Mouse (Mus musculus) forebrain, embryonic 12.5 days (tissue): ENCODE results near the gene Rpp25. TPM values are rescaled to one million over a fixed set of nuclear protein-coding genes. Genes with fewer than 3 reads are reported as not detected.
A peak's percentile ranks its signal among the peaks of the same experiment; 100 is the strongest.

Experiments used
- ATAC-seq: fragments of 200-750 bp; cut with Nextera tagmentation; 2 replicates; pipeline ENCODE4 v1.8.0; 2017; ENCODE audit warnings: moderate TSS enrichment; ENCODE audit not compliant: low FRiP score
- H3K27ac ChIP-seq: fragments of 300-500 bp; sonication (generic); 2 replicates; pipeline ENCODE4 v1.5.1; 2016; ENCODE audit warnings: mild to moderate bottlenecking
- H3K27me3 ChIP-seq: fragments of 300-500 bp; sonication (generic); 2 replicates; pipeline ENCODE4 v1.6.1; 2016; ENCODE audit warnings: mild to moderate bottlenecking
- H3K36me3 ChIP-seq: fragments of 300-500 bp; sonication (generic); replicated peaks from 2 replicates; pipeline ENCODE4 v1.6.1; 2016; ENCODE audit warnings: mild to moderate bottlenecking
- H3K4me1 ChIP-seq: fragments of 300-500 bp; sonication (generic); 2 replicates; pipeline ENCODE4 v1.6.1; 2016
- H3K4me2 ChIP-seq: fragments of 300-500 bp; sonication (generic); 2 replicates; pipeline ENCODE4 v1.6.1; 2016; ENCODE audit warnings: mild to moderate bottlenecking, moderate library complexity
- H3K4me3 ChIP-seq: fragments of 300-500 bp; sonication (generic); replicated peaks from 2 replicates; pipeline ENCODE4 v1.5.1; 2016; ENCODE audit warnings: mild to moderate bottlenecking
- H3K9ac ChIP-seq: fragments of 300-500 bp; sonication (generic); 2 replicates; pipeline ENCODE4 v1.6.1; 2016; ENCODE audit warnings: mild to moderate bottlenecking
- H3K9me3 ChIP-seq: fragments of 300-500 bp; sonication (generic); 2 replicates; pipeline ENCODE4 v1.6.1; 2016
- WGBS: fragments of 180-500 bp; shearing (Covaris S2); methylation state at CpG from one replicate; pipeline ENCODE4 v1.1.7; 2016; 5-methylcytosine and 5-hydroxymethylcytosine counted together
- polyA plus RNA-seq: library from polyadenylated mRNA; unstranded; fragments of >200 nt; fragmentation: Nextera tagmentation; extraction: Ambion mirVana; gene quantifications from 2 replicates; pipeline ENCODE4 v1.2.1, GENCODE M21; 2016

Rpp25 gene
- polyA plus RNA-seq, 1 experiment from 2014 or later: 5.7 TPM

DNA sequence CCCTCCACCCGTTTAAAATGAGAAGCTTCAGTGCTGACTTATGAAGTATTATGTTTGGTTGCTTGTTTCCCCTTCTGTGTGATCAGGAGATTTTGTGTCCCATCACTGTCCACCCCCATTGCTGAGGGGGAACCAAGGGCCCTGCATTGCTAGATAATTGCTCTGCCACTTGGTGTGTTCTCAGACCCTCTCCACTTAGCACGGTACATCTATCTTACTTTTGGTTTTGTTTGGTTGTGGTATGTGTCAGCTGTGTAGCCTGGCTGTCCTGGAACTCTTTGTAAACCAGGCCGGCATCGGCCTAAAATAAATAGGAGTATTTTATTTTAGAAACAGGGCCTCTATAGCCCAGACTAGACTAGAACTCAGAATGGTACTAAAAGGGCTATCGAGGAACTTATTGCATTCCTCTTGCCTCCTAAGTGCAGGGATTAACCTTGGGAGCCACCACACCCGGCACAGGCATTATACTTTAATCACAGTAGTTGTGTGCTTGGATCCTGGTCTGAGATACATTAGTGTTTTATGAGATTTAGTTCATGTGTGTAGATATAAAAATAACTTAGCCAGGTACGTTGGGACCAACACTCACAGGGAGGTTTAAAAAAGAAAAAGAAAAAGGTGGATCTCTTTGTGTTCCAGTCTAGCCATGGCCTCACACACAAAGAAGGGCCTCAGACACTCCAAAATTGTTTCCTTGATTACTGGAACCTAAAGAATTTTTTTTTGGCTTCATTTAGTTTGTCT lies 18.5 kb downstream of the Rpp25 start:
- 42% methylated on average over 7 of the region's 7 CpGs for WGBS
- ATAC-seq: no peak
- H3K4me2 ChIP-seq: peak overlapping the region; percentile 85
- H3K27ac ChIP-seq: no peak overlapping the region
- no peaks in the 10 kb centered on the region for H3K9me3 ChIP-seq
- peak overlapping the region; percentile 97 for H3K4me3 ChIP-seq
- H3K4me1 ChIP-seq: peaks cover 22% of the 10 kb centered on the region
- no peaks in the 10 kb centered on the region for H3K36me3 ChIP-seq
- H3K27me3 ChIP-seq: no peaks in the 10 kb centered on the region
- peak overlapping the region; percentile 97 for H3K9ac ChIP-seq

DNA sequence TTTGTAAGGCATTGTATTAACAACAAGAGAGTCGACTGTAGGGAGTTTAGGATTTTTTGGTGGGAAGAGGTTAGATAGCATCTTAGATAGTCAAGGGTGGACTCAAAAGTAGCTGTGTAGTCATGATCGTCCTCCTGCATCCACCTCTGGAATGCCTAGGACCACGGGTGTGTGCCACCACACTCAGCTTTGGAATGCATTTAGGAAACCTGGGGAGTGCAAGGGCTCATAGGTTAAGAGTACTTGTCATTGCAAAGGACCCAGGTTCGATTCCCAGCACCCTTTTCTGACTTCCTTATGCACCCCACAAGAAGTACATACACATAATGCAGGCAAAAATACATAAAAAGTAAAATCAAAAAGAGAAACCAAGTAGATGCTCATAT lies 19.0 kb downstream of the Rpp25 start:
- peak overlapping the region; percentile 85 for H3K4me2 ChIP-seq
- H3K9ac ChIP-seq: 0 out of 2 replicates have a peak overlapping the region, but pooled peaks have one; percentile 97
- WGBS: 84% methylated on average over 4 of the region's 4 CpGs

DNA sequence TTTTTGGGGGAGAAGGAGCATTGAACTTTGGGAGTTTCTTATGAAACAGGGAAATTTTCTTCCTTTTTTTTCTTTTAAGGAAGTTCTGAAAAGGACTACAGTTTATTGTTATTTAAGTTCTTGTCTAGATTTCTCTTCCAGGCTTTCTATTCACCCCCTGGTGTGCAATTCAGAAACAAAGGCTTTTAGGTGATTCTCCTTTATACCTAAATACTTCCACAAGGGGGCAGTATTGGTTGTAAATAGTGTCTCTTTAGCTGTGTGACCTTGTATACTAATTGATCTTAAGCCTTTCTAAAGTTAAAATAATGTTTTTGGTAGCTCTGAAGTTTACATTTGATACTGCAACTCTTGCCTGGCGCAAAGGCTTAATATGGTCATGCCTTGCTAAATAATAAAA lies 19.9 kb downstream of the Rpp25 start:
- no peaks in the 10 kb centered on the region for H3K9me3 ChIP-seq
- no peaks in the 10 kb centered on the region for H3K36me3 ChIP-seq
- H3K9ac ChIP-seq: no peak overlapping the region
- H3K27me3 ChIP-seq: no peaks in the 10 kb centered on the region
- WGBS: 90% methylated on average over 1 of the region's 1 CpGs
- H3K4me2 ChIP-seq: no peak overlapping the region
- no peak overlapping the region for H3K4me3 ChIP-seq
- ATAC-seq: no peak
- H3K4me1 ChIP-seq: peaks cover 22% of the 10 kb centered on the region
- no peak overlapping the region for H3K27ac ChIP-seq

More for the DNA sequence above, 19.0 kb downstream of the Rpp25 start:
- ATAC-seq: no peak
- no peaks in the 10 kb centered on the region for H3K9me3 ChIP-seq
- H3K27me3 ChIP-seq: no peaks in the 10 kb centered on the region
- no peak overlapping the region for H3K27ac ChIP-seq
- H3K4me3 ChIP-seq: peak overlapping the region; percentile 97; the same call in 1 of the 2 replicates
- H3K36me3 ChIP-seq: no peaks in the 10 kb centered on the region
- H3K4me1 ChIP-seq: peaks cover 22% of the 10 kb centered on the region

DNA sequence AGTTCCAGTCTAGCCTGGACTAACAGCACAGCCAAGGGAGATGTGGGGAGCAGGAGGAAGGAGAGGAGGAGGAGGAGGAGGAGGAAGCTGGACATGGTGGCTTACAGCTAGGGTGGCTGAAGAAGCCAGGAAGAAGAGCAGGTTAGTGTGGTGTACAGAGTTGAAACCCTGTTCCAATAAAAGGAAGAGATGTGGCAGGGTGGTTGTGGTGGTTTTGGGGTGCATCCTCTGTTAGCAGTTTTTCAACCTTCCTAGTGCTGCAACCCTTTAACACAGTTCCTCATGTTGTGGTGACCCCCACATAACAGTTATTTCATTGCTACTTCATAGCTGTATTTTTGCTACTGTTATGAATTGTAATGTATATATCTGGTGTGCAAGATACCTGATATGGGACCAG lies 20.6 kb downstream of the Rpp25 start:
- no peak overlapping the region for H3K27ac ChIP-seq
- no peak for ATAC-seq
- H3K9me3 ChIP-seq: no peaks in the 10 kb centered on the region
- H3K27me3 ChIP-seq: no peaks in the 10 kb centered on the region
- H3K9ac ChIP-seq: no peak overlapping the region
- H3K36me3 ChIP-seq: no peaks in the 10 kb centered on the region
- H3K4me3 ChIP-seq: no peak overlapping the region
- no peak overlapping the region for H3K4me2 ChIP-seq
- H3K4me1 ChIP-seq: peaks cover 22% of the 10 kb centered on the region

DNA sequence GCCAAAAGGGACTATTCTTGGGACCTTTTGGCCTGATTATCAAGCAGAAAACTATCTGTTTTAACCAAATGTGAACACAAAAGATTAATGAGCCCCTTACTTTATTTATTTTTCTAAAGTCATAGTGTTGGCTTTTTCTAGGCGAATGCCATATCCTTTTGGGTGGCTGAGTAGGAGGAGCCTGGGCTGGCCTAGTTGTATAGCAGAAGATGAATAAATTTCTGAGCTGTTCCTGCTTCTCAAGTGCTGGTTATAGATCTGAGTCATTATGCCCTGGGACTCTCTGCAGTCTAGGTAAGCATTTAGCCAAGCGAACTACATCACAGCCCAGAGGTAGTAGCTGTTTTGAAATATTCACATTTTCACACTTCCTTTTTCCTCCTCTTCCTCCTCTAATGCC lies 21.7 kb downstream of the Rpp25 start:
- Histone ChIP-seq H3K4me2 (no peak overlapping the region), H3K9me3 (no peaks in the 10 kb centered on the region), H3K4me1 (peaks cover 22% of the 10 kb centered on the region), H3K9ac (no peak overlapping the region), H3K27ac (no peak overlapping the region), H3K36me3 (0 out of 2 replicates have a peak, but pooled peaks cover 6% of the 10 kb centered on the region), H3K4me3 (no peak overlapping the region), H3K27me3 (no peaks in the 10 kb centered on the region)
- WGBS: 86% methylated on average over 2 of the region's 2 CpGs
- ATAC-seq: no peak

DNA sequence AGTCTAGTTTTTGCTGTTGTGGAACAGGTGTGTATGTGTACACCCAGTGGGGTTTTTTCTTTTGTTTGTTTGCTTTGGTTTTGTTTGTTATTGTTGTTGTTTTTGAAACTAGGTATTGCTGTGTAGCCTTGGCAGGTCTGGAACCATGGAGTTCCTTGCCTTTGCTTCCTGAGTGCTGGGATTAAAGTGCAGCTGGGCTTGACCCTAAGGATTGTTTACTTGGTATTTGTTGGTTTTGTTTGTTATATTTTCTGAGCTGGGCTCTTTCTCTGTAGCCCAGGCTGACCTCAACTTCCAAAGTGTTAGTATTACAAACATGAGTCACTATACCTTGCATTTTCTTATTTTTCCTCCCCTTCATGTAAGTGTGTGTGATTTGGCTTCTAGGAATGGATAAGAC lies 22.6 kb downstream of the Rpp25 start:
- H3K4me3 ChIP-seq: no peak overlapping the region
- no peak overlapping the region for H3K27ac ChIP-seq
- ATAC-seq: no peak
- no peaks in the 10 kb centered on the region for H3K9me3 ChIP-seq
- H3K4me2 ChIP-seq: no peak overlapping the region
- H3K4me1 ChIP-seq: peaks cover 22% of the 10 kb centered on the region
- H3K9ac ChIP-seq: no peak overlapping the region
- peaks cover 13% of the 10 kb centered on the region for H3K36me3 ChIP-seq
- no peaks in the 10 kb centered on the region for H3K27me3 ChIP-seq

DNA sequence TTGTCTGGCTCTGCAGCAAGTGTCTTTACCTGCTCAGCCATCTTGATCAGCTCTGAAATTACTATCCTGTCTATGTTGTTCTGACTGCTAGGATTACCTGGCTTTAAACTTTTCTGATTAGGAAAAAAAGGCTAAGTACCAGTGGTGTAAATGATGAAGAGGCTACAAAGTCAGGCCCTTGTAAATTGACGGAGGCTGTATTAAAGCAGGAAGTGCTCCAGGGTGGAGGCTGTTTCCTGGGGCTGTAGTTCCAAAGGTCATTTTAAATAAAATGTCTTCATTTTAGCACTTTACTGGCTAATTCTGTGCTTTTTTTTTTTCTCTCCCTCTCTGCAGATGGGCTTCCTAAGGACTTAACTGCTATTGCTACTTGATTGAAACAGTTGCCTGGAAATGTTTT lies 28.1 kb downstream of the Rpp25 start:
- Histone ChIP-seq H3K27me3 (no peaks in the 10 kb centered on the region), H3K9ac (no peak overlapping the region), H3K4me3 (no peak overlapping the region), H3K4me1 (peaks cover 4% of the 10 kb centered on the region), H3K9me3 (no peaks in the 10 kb centered on the region), H3K27ac (no peak overlapping the region), H3K4me2 (no peak overlapping the region), H3K36me3 (peaks cover 46% of the 10 kb centered on the region)
- no peak for ATAC-seq
- 93% methylated on average over 1 of the region's 1 CpGs for whole genome bisulfite sequencing

DNA sequence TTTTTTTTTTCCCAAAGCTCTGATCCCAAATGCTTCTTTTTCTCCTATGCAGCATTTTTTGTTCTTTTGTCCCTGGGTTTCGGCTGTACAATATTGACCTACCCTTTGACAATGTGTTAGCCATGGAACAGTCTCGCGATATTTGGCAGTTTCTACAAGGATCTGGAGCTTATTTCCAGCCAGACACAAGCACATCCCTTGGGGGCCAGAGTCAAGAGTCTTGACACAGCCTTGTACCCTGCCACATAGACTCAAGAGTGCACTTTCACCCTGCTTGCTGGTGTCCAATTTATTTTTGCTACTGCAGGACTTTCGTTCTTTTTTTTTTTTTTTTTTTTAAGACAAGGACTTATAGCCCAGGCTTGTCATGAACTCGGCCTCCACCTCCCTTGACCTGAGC lies 32.5 kb downstream of the Rpp25 start:
- H3K27ac ChIP-seq: no peak overlapping the region
- ATAC-seq: no peak
- H3K36me3 ChIP-seq: peaks cover 57% of the 10 kb centered on the region
- H3K4me2 ChIP-seq: peak overlapping the region; percentile 87; the same call in 1 of the 2 replicates
- no peak overlapping the region for H3K4me3 ChIP-seq
- 90% methylated on average over 5 of the region's 5 CpGs for WGBS
- H3K9ac ChIP-seq: no peak overlapping the region
- H3K9me3 ChIP-seq: no peaks in the 10 kb centered on the region
- no peaks in the 10 kb centered on the region for H3K27me3 ChIP-seq
- peaks cover 19% of the 10 kb centered on the region for H3K4me1 ChIP-seq

DNA sequence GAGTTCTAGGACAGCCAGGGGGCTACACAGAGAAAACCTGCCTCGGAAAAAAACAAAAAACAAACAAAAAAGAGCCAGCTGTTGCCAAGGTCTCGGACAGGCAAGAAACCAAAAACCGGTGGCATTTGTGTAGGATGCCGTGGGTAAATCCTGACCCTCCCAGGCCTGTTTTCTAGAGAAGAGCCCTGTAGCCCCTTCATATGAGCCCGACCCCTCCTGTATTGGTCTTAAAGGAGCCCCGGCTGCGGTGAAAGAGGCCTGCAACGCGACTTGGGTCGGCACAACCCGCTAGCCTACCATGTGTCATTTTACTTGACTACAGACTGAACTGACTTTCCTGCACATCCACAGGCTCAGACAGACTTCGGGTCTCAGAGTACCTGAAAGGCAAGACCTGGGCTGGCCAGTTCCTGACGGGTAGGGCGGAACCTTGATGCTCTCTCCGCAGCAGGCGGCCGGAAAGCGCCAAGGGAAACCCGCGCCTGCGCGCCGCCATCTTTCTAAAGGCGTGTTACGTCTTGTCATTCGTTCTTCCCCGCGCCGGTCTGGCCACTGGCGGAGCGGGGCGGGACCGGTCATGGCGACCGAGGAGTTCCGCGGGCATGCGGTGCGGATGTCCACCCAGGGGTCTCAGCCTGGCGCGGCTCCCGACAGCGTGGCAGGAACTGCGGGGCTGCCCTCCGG lies 33.4 kb downstream of the Rpp25 start, which contains the start of gene Fam219b:
Fam219b (plus strand) TSS at position 485 of the 684 bp plus-strand sequence.
- 2% methylated on average over 45 of the region's 45 CpGs for WGBS

DNA sequence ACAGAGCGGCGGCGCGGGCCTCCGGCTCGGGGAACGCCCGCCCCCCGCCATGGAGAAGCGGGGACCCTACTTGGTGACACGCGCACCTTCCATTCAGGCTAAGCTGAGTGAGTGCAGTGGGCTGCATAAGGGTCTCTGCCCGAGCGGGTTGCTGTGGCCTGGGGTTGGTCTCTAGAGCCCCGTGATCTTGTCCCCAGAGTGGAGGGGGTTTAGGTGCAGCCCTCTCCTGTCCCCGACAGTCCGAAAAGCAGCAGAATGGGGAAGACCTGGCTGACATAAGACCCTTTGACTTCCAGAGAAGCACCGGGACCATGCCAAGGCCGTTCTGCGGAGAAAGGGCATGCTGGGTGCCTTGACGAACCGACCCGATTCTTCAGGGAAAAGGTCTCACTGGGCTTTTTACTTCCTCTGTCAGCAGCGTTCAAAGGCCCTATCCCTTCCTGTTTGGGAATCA lies 33.9 kb downstream of the Rpp25 start:
- Histone ChIP-seq H3K9ac (peak overlapping the region; percentile 83), H3K27me3 (no peaks in the 10 kb centered on the region), H3K4me3 (peak overlapping the region; percentile 88), H3K4me1 (peaks cover 19% of the 10 kb centered on the region), H3K9me3 (no peaks in the 10 kb centered on the region), H3K36me3 (peaks cover 52% of the 10 kb centered on the region), H3K27ac (peak overlapping the region; percentile 86), H3K4me2 (peak overlapping the region; percentile 87)
- ATAC-seq: peak; percentile 77; the same call in 1 of the 2 replicates
- WGBS: 0% methylated on average over 24 of the region's 24 CpGs

More for the DNA sequence above, 33.4 kb downstream of the Rpp25 start, which contains the start of gene Fam219b:
- ATAC-seq: peak; percentile 90
- peak within 1 kb of the TSS; percentile 88 for H3K4me3 ChIP-seq
- peaks cover 19% of the 10 kb centered on the region for H3K4me1 ChIP-seq
- H3K9me3 ChIP-seq: no peaks in the 10 kb centered on the region
- H3K36me3 ChIP-seq: peaks cover 52% of the 10 kb centered on the region
- H3K27me3 ChIP-seq: no peaks in the 10 kb centered on the region
- H3K27ac ChIP-seq: peak within 1 kb of the TSS; percentile 86
- peak within 1 kb of the TSS; percentile 83 for H3K9ac ChIP-seq
- H3K4me2 ChIP-seq: peak within 1 kb of the TSS; percentile 87

DNA sequence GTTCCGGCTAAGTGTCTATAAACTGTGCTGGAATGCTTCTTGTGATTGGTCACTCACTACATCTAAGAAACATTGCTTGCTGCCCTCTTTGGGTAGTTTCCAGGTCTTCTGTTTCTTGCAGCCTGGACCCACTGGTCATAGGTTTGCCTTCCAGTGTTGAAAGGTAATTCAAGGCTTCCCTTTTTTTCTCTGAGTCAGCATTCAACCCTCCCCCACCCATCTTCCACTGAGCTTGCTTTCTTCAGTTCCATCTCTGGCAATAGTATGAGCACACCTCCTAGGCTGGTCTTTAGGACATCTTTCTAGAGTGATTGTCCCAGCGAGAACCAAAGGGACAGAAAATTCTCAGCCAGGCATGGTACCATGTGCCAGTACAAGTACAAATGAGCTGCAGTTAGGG lies 35.7 kb downstream of the Rpp25 start:
- Histone ChIP-seq H3K9me3 (no peaks in the 10 kb centered on the region), H3K9ac (no peak overlapping the region), H3K4me3 (no peak overlapping the region), H3K27ac (no peak overlapping the region), H3K4me1 (peaks cover 19% of the 10 kb centered on the region), H3K4me2 (no peak overlapping the region), H3K27me3 (no peaks in the 10 kb centered on the region), H3K36me3 (peaks cover 55% of the 10 kb centered on the region)
- ATAC-seq: no peak
- WGBS: 91% methylated on average over 2 of the region's 2 CpGs

DNA sequence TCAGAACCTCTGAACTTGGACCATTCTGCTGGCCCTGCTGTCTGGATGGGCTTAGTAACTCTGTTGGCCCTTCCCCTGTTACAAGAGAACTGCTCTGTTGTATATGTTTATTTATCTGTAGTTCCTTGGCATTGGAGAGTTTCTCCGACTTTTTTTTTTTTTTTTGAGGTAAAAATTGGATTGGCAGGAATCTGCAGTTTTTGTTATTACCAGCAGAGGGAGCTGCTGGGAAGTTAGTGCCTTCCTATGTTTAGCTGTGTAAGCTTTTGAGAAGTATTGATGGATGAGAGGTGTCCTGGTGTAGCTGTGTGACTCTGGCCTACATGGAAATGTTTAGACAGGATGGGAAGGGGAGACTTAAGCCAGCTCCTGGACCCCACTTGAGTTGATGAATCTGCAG lies 37.5 kb downstream of the Rpp25 start:
- 12% methylated on average over 1 of the region's 1 CpGs for WGBS
- Histone ChIP-seq H3K4me1 (peaks cover 19% of the 10 kb centered on the region), H3K4me2 (no peak overlapping the region), H3K27me3 (no peaks in the 10 kb centered on the region), H3K4me3 (no peak overlapping the region), H3K36me3 (peaks cover 68% of the 10 kb centered on the region), H3K9me3 (no peaks in the 10 kb centered on the region), H3K27ac (no peak overlapping the region), H3K9ac (no peak overlapping the region)
- ATAC-seq: no peak
